Mouse (Mus musculus): ENCODE measurements around the gene Dxo.

Gene Dxo

GRCm38 (mm10) chr17:34881166-34881565, 44.3 kb downstream of the Dxo start:
- DNase-seq (ENCODE audit: low read depth, low spot score): no peak

- no peak for DNase-seq (ENCODE audit: low read depth, low spot score)
Measured at GRCm38 (mm10) chr17:34881683-34882310, 45.0 kb downstream of the Dxo start, which contains the start of gene Gm20547. TSS of gene Gm20547 (minus strand) at chr17:34882042.

DNA sequence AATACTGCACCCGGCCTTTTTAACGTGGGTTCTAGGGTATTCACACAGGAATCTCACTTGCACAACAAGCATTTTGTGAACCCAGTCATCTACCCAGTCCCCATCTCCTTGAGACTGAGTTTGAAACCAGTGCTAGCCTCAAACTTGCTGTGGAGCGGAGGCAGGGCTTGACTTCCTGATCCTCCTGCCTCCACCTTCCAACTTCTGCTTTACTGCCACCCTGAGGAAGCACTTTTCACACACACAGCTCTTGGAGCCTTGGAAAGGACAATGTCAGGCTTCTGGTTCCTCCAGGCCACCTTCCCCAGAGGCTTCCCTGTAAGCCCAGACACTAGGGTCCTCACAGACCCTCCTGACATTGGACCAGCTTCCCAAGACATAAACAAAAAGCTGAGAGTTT, 46.5 kb downstream of the Dxo start:
- peak; percentile 12 for DNase-seq (ENCODE audit: low read depth, low spot score)

DNA sequence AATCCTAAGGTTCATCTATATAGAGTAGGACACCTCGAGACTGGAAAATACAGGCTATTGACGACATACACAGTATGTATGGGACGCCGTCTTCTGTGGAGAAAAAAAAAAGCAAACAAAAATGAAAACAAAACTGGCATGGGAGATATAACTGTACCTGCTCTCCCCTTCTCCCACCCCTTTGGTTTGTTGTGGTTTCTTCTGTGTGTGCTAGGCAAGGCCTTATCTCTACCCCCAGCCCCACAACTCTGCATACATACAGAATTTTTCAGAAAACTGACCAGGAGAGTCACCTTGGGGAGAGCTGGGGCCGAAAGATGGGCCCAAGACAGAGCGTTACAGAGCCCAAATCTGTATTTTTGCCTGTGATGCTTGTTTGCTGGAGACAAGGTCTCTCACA, 47.9 kb downstream of the Dxo start:
- no peak for DNase-seq (ENCODE audit: low read depth, low spot score)

DNA sequence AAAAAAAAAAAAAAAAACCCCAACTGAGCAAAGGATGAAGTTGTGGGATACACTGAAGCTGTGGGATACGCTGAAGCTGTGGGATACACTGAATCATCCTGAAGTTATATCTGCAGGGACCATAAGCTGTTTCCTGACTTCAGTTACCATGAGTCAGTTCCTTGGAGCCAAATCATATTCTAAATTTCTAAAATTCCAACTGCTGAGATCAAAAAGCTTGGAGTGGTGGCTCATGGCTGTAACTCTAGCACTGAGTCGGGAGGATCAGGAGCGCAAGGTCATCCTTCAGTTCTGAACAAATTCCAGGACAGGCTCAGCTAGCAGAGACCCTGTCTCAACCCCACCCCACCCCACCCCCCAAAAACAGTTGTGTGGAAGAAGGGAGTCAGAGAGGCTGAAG, 48.8 kb downstream of the Dxo start:
- DNase-seq (ENCODE audit: low read depth, low spot score): peak; percentile 16

DNA sequence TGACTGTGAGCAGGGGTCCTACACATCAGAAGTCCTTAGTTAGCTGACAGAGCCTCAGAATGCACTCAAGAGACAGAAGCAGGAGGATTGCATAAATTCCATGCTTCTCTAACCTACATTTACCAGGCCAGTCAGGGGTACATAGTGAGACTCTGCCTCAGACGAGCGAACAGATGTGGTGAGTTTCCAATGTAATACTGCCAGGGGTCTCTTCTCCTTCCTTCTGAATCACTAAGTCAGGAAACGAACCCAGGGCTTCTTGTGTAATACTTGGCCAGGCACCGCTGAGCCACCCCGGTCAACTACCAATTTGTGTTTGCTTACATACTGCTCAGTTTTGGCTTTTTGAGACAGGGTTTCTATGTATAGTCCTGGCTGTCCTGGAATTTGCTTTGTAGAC, 51.1 kb downstream of the Dxo start:
- no peak for DNase-seq (ENCODE audit: low read depth, low spot score)

Data from brain, adult 2 months (tissue).